ENCODE assay signal across 10 mouse cellular contexts in genomic region chr15:62294786-62295185, GRCm38 (mm10).
DNase-seq lines count a peak whose midpoint lies in the region; ATAC-seq and TF ChIP-seq lines count a peak whose summit lies in the region.
"Had no signal": no experiment of that assay in that cellular context is flagged by ENCODE, and none has a peak within 500 bp of the region (broad histone marks: within the 10 kb centered on the region; RNA-seq: fewer than 3 reads in every experiment).

No protein-coding gene starts in this region.

- peak overlapping the region; percentile 5; the same call in 1 of the 2 replicates for H3K9ac ChIP-seq in liver, adult 2 months (ENCODE audit: low read depth, low read length)
- no peak overlapping the region for H3K9ac ChIP-seq in liver, embryonic 11.5 days (ENCODE audit: low read depth, low read length)
- H3K9ac ChIP-seq: limb, embryonic 15.5 days had no signal

- DNase-seq in gastrocnemius, adult 2 months, result no peak
- no peak for DNase-seq in gastrocnemius, adult 8-10 months (ENCODE audit: low spot score in 2 of 2)
- DNase-seq in liver, adult 2 months (ENCODE audit: extremely low read depth, low read depth, low spot score), result no peak
- no peak for DNase-seq in liver, embryonic 11.5 days (ENCODE audit: low spot score)
- DNase-seq in adipocyte (ENCODE audit: low spot score), result peak; percentile 36
- DNase-seq in lung, postnatal 25 days (ENCODE audit: low spot score), result peak; percentile 40
- no peak for DNase-seq in layer of hippocampus, postnatal 10 days (ENCODE audit: low spot score in 2 of 2)
- DNase-seq in layer of hippocampus, adult 18-20 months (ENCODE audit: low spot score in 2 of 2), result no peak

- no peaks in the 10 kb centered on the region for H3K9me3 ChIP-seq in liver, embryonic 11.5 days (ENCODE audit: control insufficient read depth, low read length)
- H3K9me3 ChIP-seq: limb, embryonic 15.5 days had no signal

- peak overlapping the region; percentile 85 for H3K27ac ChIP-seq in gastrocnemius, adult 2 months
- peak overlapping the region; percentile 60; the same call in 1 of the 2 replicates for H3K27ac ChIP-seq in liver, adult 2 months (replicated peaks; ENCODE audit: insufficient read depth, low read depth, low read length)
- H3K27ac ChIP-seq in liver, embryonic 11.5 days (ENCODE audit: low read depth, low read length), result no peak overlapping the region
- H3K27ac ChIP-seq: limb, embryonic 15.5 days had no signal

- H3K4me1 ChIP-seq in liver, adult 2 months (ENCODE audit: control insufficient read depth, insufficient read depth, low read length), result peaks cover 7% of the 10 kb centered on the region; the same call in 1 of the 2 replicates
- no peaks in the 10 kb centered on the region for H3K4me1 ChIP-seq in liver, embryonic 11.5 days (replicated peaks; ENCODE audit: control insufficient read depth, insufficient read depth, low read length)

- intact Hi-C loops in gastrocnemius, adult 2 months (cut with DNase I), result loop anchor here (2.0 to 10.0 kb wide), 2 partner anchors 308 to 510 kb away; no protein-coding TSS in a partner anchor

- ATAC-seq in liver, embryonic 11.5 days (replicated peaks; ENCODE audit: low FRiP score), result no peak

- H3K4me3 ChIP-seq in gastrocnemius, adult 2 months, result peak overlapping the region; percentile 52
- no peak overlapping the region for H3K4me3 ChIP-seq in liver, adult 2 months (ENCODE audit: insufficient read depth, low read depth, low read length)
- no peak overlapping the region for H3K4me3 ChIP-seq in liver, embryonic 11.5 days (ENCODE audit: low read depth, low read length)
- H3K4me3 ChIP-seq: limb, embryonic 15.5 days had no signal

- no peaks in the 10 kb centered on the region for H3K27me3 ChIP-seq in liver, adult 2 months (ENCODE audit: control insufficient read depth, insufficient read depth, low read length)
- H3K27me3 ChIP-seq in liver, embryonic 11.5 days (replicated peaks; ENCODE audit: control insufficient read depth, insufficient read depth, low read length), result no peaks in the 10 kb centered on the region
- H3K27me3 ChIP-seq: limb, embryonic 15.5 days had no signal

- H3K36me3 ChIP-seq in liver, adult 2 months (ENCODE audit: control insufficient read depth, insufficient read depth, low read length), result no peaks in the 10 kb centered on the region
- no peaks in the 10 kb centered on the region for H3K36me3 ChIP-seq in liver, embryonic 11.5 days (ENCODE audit: control insufficient read depth, insufficient read depth, low read length)
- H3K36me3 ChIP-seq: limb, embryonic 15.5 days had no signal

- 10% methylated on average over 3 of the region's 3 CpGs for WGBS in liver, adult 2 months
- WGBS in liver, embryonic 11.5 days, result 36% methylated on average over 3 of the region's 3 CpGs

- H3K4me2 ChIP-seq in liver, embryonic 11.5 days, result no peak overlapping the region
- H3K4me2 ChIP-seq: limb, embryonic 15.5 days; midbrain, embryonic 11.5 days had no signal

- H3K79me2 ChIP-seq in liver, adult 2 months (ENCODE audit: control insufficient read depth, insufficient read depth, low read length), result no peaks in the 10 kb centered on the region

- TF ChIP-seq CTCF in gastrocnemius, adult 2 months (IDR thresholded peaks at IDR 0.05), result no peak
- no peak for TF ChIP-seq CTCF in liver, adult 2 months (IDR thresholded peaks at IDR 0.05; ENCODE audit: low read depth, low read length)

- TF ChIP-seq POLR2A in liver, adult 2 months (IDR thresholded peaks at IDR 0.05; ENCODE audit: extremely low read depth, insufficient read depth, low read length), result no peak

Comparison
In these comparisons a context has a peak if more than half of its experiments do, and no peak if none do; other contexts are left out.
1. DNase-seq: peak in adipocyte (single experiment) and lung, postnatal 25 days (single experiment); none in gastrocnemius, adult 2 months (single experiment), gastrocnemius, adult 8-10 months (0 of 2), liver, adult 2 months (single experiment), liver, embryonic 11.5 days (single experiment), layer of hippocampus, postnatal 10 days (0 of 2) and layer of hippocampus, adult 18-20 months (0 of 2).